Mouse (Mus musculus): ENCODE measurements around the gene Lars2.
A peak's percentile ranks its signal among the peaks of the same experiment; 100 is the strongest.

Gene Lars2

DNA sequence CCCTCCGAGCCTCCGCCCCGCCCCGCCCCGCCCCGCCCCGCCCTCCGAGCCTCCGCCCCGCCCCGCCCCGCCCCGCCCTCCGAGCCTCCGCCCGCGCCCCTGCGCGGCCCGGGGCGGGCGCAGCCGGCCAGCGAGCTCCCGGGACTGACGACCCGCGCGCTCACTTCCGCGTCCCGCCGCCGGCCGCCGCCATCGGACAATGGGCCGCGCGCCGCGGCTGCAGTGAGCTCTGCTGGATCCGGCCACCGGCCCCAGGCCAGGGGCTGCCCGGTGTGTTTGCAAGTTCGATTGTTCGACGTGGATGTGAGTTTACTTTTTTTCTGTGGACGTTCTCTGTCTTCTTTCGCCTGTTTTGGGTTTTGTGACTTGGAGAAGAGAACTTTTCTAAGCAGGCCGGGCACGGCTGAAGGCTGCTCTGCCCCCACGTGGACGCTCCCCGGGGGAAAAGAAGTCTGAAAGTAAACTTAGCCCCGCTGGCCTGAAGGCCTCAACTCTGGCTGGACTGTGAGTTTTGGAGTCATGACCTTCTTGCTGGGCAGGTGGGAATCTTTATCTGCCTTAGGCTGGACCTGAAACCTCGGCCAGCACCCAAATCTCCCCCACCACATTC, 112.0 kb downstream of the Lars2 start, which contains the start of gene Limd1:
Gene Limd1, plus strand, starts transcription at position 121 of the 610 bp plus-strand sequence.
- peak; percentile 99 for DNase-seq

DNA sequence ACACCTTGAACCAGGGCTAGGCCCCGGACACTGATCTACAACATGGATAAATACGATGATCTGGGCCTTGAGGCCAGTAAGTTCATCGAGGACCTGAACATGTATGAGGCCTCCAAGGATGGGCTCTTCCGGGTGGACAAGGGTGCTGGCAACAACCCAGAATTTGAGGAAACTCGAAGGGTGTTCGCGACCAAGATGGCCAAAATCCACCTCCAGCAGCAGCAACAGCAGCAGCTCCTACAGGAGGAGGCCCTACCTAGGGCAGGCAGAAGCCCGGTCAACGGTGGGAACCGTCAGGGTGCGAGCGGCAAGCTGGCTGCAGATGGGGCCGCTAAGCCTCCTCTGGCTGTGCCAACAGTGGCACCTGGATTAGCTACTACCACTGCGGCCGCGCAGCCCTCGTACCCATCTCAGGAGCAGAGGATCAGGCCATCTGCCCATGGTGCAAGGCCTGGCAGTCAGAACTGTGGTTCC, 112.5 kb downstream of the Lars2 start:
- peak; percentile 95 for DNase-seq

DNA sequence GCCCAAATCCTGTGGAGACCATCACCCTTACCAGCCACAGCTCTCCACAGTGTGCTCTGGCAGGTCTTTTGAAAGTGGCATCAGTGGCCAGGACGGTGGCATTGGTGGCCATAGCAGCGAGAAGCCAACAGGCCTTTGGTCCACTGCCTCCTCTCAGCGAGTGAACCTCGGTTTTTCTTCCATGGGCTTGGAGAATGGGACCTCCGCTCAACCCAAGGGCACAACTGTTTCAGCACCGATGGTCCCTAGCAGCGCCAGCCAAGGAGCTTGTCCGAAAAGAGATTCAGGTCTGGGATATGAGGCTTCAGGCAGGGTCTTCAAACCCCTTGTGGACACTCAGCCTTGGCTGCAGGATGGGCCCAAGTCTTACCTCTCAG, 113.1 kb downstream of the Lars2 start:
- peak; percentile 94 for DNase-seq

DNA sequence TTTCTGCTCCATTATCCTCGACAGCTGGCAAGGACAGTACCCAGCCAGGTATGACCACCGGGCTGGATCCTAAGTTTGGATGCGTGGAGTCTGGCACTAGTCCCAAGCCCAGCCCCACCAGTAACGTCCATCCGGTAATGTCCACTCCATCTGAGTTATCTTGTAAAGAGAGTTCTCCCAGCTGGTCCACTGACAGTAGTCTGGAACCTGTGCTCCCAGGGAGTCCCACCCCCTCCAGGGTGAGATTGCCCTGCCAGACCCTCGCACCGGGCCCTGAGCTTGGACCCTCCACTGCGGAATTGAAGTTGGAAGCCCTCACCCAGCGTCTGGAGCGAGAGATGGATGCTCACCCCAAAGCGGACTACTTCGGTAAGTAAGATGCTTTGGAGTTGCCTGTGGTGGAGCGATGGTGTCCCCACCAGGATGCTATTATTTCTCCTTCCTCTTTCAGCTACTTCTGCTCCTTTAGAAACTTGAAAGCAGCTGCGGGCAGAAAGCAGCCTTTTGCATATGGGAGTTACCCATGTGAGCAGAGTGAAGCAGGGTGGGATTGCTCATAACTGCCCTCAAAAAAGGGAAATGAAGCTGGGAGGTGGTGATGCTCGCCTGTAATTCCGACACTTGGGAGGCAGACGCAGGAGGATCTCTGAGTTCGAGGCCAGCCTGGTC, 113.7 kb downstream of the Lars2 start:
- peak; percentile 97 for DNase-seq

DNA sequence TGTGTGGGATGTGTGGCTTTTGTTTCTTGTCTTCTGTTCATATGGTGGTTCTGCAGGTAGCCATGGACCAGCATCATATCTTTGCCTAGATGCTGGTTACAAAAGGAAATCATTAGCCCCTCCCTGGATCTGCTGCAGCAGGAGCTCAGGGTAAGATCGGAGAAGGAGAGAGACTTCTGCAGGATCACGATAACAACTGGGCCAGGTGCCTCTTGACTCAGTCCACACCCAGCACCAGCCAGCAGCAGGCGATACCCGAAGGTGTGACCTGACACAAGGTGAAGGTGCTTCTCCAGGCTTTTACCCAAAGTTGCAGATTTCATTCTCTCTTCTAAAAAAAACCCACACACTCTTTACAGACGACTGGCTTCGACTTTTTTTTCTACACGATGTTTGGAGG, 114.4 kb downstream of the Lars2 start:
- DNase-seq: no peak

DNA sequence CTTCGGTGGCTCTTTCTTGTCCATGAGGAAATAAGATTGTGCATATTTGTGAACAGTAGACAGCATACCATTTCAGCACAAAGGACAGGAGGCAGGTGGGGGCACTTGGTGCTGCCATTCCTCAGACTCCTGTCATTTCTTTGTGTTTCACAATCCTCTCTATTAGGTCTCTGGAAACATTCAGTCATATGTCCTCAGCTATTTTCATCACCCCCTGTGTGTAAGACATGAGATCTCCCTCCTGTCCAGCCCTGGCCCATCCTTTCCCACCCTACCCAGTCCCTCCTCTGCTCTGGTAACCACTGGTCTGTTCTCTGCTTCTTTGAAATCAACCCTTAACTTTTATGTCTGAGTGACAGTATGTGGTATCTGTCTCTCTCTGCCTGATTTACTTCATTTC, 116.9 kb downstream of the Lars2 start:
- no peak for DNase-seq

DNA sequence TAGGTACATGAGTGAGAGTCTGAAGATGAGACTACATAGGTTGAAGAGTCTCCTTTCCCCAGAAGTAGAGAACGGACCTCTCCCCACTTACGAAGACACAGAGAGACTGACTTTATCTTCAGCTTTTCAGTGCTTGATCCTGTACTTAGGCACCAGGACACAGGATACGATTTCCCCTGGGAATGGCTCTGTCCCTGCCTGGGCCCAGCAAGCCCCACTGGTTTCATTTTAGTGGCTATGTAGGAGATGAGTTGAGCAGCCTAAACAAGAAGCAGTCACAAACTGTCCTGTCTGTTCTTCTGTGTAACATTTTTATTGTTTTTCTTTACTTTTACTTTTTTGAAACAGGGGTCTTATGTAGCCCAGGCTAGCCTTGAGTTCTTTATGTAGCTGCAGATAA, 118.1 kb downstream of the Lars2 start:
- DNase-seq: peak; percentile 90

DNA sequence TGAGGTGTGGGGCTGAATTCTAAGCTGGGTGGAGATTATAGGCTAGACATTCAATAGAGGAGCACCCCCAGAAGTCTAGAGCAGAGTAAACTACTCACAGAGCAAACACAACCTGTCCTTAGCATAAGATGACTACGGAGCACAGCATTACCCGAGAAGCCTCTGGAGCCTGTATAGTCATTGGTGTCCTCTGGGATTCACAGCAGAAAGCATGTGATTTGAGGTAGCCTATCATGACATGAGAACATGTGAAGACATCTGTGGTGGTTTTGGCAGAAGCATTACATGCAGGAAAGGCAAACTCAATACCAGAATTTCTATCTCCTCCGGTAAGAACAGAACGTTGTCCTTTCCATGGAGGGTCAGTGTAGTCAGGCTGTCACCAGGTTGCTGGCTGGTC, 118.8 kb downstream of the Lars2 start:
- peak; percentile 92 for DNase-seq

DNA sequence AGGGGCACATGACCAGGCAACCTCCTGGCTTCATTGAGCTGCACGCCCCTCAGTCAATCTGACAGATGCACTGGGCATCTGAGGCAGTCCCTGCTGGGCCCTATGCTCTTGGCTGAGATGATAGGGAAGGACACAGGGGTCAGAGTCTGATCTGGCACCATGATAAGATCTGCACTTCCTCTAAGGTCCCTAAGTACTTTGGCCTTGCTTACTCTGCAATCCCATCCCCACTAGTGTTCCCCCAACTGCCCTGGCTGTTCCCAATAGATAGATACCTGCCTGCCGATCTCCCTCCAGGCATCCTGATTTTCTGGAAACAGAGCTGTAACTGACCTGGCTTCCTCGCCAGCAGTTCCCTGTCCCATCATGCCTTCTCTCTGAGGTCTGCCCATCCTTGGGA, 119.9 kb downstream of the Lars2 start:
- peak; percentile 90 for DNase-seq

DNA sequence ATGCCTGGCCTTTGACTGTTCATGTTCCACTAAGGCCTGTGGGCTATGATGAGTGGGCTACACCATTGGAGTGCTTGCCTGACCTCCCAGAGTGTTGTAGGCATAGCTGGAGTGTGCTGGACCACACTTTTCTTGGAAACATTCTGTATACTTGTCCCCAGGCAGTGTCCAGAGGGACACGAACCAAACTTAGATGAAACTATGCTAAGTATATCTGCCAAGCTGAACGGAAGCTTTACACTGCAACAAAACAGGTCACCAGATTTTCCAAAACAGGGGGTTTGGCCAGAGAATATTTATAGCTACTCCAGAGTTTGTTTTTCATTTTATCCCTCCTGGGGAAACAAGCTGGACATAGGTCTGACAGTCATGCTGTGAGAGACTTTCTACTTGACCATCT, 122.3 kb downstream of the Lars2 start:
- peak; percentile 93 for DNase-seq

DNA sequence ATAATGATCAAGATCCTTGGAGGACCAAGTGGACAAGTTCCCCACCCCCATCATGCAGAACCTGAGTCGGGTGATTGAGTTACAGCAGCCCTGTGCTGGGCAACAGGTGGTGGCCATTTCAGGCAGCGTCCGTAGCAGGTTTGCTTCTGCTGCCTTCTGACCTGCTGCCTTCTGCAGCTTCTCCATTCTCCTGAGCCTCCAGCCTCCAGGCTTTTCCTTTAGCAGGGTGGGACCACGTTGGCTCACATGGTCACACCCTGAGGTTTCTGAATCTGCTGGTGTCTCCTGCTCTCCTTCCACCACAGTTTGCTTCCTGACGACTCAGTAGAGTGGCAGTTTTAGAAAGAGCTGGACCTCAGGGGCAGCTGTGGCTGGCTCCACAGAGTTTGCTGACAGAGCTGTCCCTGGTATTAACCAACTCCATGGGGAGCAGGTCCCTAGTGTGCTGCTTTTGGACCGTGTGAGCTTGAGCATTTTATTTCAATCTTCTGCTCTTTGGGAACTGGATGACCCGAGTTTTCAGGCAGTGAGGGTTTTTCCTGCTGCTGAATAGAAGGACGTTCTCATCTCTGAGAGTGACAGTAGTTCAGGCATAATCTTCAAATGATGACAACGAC, 123.1 kb downstream of the Lars2 start:
- peak; percentile 94 for DNase-seq

DNA sequence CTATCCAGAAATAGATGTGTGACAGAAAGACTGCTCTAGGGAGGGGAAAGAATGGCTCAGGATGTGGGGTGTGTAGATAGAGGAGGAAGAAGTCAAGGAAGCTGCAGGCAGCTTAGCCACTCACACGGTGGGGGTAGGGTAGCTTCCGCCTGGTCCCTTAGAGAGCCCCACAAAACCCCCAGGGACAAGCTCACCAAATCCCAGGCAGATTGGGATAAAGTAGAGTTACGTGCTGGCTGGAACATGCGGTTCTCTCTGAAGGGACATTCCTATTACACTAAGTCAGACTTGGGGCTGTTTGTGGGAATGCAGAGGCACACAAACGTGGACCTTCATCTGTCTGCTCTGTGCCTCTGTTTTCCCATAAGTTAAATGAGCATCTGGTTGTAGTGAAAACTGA, 124.2 kb downstream of the Lars2 start:
- peak; percentile 98 for DNase-seq

DNA sequence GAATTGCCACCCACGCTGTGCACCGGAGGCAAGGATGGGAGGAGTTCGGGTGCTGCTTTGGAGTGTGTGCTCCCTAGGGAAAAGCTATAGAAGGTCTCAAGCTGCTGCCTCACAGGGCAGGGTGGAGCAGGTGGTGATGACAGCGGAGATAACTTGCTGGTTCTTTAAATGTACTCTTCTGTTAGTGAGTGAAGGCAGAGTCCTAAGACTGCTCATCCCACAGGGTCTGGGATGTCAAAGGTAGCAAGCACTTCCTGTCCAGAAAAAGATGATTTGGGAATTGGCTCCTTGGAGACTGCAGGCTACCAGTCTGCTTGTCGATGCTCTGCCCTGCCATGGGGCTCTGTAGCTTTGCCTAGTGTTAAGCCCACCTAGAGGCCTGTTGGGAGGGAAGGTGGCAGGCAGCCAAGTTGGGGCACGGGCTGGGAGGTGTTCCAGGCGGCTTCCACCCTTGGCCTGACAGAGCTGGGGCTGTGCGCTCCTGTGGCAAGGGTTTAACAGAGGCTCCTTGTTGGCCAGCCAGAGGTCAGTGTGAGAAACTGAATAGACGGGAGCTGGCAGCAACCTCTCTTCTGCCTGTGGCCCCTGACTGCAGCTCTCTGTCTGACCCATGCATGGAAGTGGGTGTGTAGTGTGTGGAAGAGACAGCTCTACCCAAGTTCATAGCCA, 125.3 kb downstream of the Lars2 start:
- DNase-seq: peak; percentile 95

DNA sequence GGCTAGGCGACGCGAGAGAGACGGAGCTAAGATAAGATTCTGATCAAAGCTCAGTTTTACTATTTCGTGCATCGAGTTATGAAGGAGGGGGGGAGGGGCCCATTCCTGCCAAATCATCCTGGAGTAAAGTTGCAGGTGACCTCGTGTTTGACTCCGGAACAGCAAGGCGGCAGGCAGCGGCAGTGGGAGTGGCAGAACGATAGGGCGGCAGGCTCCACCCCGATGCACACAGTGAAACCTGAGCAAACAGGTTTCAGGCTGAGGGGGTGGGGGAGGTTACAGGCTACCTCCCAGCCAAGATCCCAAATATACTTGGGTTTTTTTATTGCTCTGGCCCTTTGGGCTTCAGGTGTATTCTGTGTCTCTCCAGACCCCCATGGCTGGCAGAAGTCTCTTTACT, 129.9 kb downstream of the Lars2 start:
- peak; percentile 88 for DNase-seq

DNA sequence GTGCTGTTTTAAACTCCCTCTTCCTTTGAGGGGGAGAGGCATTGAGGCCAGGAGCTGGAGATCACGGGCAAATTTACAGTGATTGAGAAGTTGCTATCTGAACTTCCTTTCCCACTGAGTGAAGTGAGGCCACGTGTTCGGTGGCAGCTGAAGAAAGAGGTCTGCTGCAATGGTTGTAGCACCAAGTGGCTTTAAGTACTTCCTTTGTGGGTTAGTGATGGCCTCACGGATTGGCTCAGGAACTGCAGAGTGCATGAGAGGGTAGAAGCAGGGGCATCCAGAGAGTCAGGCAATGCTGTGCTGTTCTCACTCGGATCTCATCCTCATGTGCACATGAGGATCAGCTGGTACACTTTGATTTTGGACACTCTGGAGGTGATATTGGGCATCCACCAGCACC, 131.2 kb downstream of the Lars2 start:
- peak; percentile 88 for DNase-seq

DNA sequence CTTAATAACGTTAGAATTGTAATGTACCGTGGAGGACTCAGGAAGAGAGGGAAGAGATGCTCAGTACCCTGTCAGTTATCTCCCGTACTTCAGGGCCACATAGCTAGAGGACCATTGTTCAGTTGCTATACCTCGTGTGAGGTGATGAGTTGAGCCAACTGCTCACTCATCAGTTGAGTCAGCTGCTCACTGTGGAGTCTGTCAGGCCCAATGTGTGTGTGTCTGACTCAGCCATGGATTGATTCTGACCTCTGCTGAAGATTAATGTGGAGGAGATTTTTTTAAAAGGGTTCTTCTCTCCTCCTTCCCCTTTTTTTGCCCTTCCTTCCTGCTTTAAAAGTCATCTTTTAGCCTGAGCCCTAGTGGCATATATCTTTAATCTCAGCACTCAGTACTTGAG, 133.8 kb downstream of the Lars2 start:
- DNase-seq: peak; percentile 67

DNA sequence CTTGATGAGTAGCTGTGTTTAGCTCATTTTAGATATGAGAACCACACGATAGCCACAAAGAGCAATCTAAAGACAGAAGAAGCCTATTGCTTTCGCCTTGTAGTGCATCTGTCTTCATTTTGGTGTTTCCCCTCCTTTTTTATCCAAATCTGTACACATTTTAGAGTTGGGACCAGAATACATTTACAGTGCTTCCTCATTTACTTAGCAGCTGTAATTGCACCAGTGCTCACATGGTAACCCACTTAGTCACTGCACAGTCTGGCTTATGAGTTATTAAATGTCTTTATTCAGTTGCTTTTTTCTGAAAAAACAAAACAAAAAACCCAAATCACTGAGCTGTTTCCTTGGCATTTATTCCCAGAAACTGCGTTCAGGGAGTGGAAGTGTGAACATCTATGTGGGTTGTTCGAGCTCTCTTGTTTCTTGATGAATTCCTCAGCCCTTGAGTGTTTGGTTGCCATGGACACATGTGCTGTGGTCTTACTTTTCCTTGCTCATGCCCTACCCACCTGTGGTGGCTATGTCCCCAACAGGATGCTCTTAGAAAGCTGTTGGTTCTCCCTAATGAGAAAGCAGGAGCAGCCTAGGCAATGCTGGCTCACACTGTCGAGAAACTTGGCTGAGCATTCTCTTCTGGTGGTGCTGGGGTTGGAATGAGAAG, 136.6 kb downstream of the Lars2 start:
- peak; percentile 85 for DNase-seq

DNA sequence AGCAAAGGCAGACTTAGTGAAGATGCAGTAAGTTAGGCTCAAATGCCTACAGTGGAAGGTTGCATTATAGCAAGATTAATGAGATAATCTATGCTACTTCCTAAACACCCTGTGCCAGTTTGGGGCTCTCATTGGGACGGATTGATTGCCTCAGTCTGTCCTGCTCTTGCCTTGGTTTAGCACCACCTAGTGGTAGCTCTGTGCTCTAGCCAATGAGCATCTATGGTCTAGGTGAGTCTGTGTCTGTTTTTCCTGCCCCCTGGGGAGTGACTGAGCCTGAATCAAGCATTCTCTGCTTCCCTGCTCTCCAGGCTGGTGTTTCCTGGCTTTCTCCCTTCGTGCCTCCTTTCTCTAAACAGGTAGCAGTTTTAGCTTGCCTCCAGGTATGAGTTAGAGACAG, 137.6 kb downstream of the Lars2 start:
- DNase-seq: peak; percentile 95

DNA sequence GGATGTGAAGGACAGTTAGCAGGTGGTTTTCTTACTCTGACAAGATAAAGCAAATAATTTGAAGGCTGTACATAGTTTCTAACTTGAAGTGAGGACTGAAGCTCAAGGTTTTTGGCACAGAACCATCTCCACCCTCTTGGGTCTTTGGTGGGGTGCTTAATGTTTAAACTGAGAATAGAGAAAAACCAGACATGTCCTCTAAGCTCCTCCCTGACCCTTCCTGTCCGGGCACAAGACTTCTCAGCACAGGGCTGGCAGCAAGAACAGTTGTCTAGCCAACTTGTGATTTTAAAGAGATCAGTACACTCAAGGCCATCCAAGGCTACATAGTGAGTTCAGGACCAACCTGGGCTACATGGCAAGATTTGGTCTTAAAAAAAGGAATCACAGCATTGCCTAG, 138.9 kb downstream of the Lars2 start:
- peak; percentile 79 for DNase-seq

DNA sequence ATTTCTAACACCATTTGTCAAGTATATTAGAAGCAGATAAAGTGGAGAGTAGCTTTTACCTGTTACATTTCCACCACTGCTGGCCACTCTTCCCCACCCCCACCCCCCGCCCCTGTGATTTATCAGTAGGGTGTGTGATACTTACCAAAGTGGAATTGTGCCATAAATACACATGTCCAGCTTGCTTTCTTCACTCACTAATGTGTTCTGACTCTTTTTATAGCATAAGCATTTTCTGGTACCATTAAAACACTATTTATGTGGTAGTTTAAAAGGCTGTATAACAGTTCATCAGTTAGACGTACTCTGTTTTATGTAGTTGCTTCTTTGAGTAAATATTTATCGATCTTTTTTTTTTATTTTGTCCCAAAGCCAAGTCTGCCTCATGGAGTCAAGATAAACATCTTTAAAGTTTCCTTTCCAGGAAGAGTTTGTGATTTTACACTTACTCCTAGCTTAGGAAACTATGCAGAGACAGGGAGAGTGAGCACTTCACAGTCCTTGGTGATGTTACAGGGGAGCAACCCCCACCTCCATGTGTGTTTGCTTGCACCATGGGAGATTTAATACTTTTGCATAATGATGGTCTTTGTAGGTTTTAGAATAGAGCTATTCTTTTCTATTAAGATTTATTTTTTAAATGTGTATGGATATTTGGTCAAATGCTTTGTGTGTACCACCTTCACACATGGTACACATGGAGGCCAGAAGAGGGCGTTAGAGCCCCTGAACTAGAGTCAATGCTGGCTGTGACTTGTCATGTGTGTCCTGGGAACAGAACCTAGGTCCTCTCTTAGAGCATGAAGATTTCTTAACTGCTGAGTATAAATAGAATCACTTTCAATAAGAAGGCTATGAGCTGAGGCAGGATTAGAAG, 139.8 kb downstream of the Lars2 start:
- DNase-seq: peak; percentile 61

DNA sequence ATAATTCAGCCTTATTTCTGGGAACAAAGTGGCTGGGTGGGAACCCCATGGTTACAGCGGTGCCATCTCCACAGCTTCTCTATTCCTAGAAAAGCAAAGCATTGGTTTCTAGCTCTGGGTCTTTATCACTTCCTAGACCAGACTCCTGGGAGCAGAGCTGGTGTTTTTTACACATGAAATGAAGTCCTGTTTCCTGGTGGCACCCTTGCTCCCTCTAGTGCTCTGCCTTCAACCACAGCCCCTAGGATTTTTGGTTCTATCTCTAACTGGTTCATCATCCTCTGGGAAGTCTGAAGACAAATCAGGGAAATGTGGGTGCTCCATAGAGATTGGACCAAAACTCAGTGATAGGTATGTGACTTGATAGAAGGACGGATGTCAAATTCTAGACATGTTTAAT, 140.7 kb downstream of the Lars2 start:
- peak; percentile 90 for DNase-seq

DNA sequence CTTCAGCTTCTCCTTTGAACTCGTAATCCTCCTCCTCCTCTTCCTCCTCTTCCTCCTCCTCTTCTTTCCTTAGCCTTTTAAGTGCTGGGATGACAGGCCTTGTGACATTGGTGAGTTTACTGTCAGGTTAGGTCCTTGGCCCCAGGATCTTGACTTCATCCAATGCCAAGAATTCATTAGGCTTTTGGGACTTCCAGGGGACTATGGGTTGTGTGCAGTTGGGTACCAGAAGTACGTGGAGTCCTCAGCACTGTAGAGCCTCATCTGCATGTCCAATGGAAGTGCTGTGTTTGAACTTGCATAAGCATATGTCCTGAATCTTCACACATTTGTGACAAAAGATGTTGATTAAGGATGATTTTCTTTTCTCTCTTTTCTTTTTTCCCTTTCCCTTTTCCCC, 142.3 kb downstream of the Lars2 start:
- DNase-seq: peak; percentile 77
